Mouse (Mus musculus) ovary, postnatal 36 days (tissue): ENCODE measurements around the gene Sf3b1.
"Not testable (repeated sequence)": the region's sequence is repeated elsewhere in the genome, so short reads cannot be mapped to it uniquely, and the experiment has no call there.

Source experiments
- DNase-seq: peaks from one replicate; pipeline ENCODE4 v3.0.0; 2022; ENCODE audit warnings: low spot score, mixed read lengths

Sf3b1 gene

GRCm38 (mm10) chr1:55027966-55028365, 685 bp upstream of the Sf3b1 start:
- DNase-seq: no peak

- no peak for DNase-seq
Measured at GRCm38 (mm10) chr1:55026444-55027252, 633 bp downstream of the Sf3b1 start.

- no peak for DNase-seq
Measured at GRCm38 (mm10) chr1:55025656-55026430, 1.4 kb downstream of the Sf3b1 start.

- DNase-seq: no peak
Measured at GRCm38 (mm10) chr1:55021907-55022306, 5.4 kb downstream of the Sf3b1 start.

GRCm38 (mm10) chr1:55012513-55012912, 14.8 kb downstream of the Sf3b1 start:
- no peak for DNase-seq

GRCm38 (mm10) chr1:55008313-55008712, 19.0 kb downstream of the Sf3b1 start:
- DNase-seq: not testable (repeated sequence)

GRCm38 (mm10) chr1:54993581-54993980, 33.7 kb downstream of the Sf3b1 start:
- no peak for DNase-seq

GRCm38 (mm10) chr1:54986248-54986647, 41.0 kb downstream of the Sf3b1 start:
- no peak for DNase-seq

GRCm38 (mm10) chr1:54985831-54986230, 41.5 kb downstream of the Sf3b1 start:
- no peak for DNase-seq

GRCm38 (mm10) chr1:54984154-54984553, 43.1 kb downstream of the Sf3b1 start:
- no peak for DNase-seq

- no peak for DNase-seq
Measured at GRCm38 (mm10) chr1:54983339-54983738, 43.9 kb downstream of the Sf3b1 start.

- no peak for DNase-seq
Measured at GRCm38 (mm10) chr1:54982636-54983035, 44.6 kb downstream of the Sf3b1 start.

GRCm38 (mm10) chr1:54979226-54979984, 47.9 kb downstream of the Sf3b1 start:
- no peak for DNase-seq

GRCm38 (mm10) chr1:54971687-54972404, 55.4 kb downstream of the Sf3b1 start:
- no peak for DNase-seq

- DNase-seq: no peak
Measured at GRCm38 (mm10) chr1:54966858-54967257, 60.4 kb downstream of the Sf3b1 start.

- no peak for DNase-seq
Measured at GRCm38 (mm10) chr1:54965159-54965995, 61.9 kb downstream of the Sf3b1 start.

- no peak for DNase-seq
Measured at GRCm38 (mm10) chr1:54961724-54962123, 65.6 kb downstream of the Sf3b1 start.

GRCm38 (mm10) chr1:54960613-54961165, 66.6 kb downstream of the Sf3b1 start:
- DNase-seq: no peak

GRCm38 (mm10) chr1:54958525-54958924, 68.8 kb downstream of the Sf3b1 start:
- no peak for DNase-seq

GRCm38 (mm10) chr1:54956995-54957394, 70.3 kb downstream of the Sf3b1 start:
- not testable (repeated sequence) for DNase-seq

- no peak for DNase-seq
Measured at GRCm38 (mm10) chr1:54954856-54955255, 72.4 kb downstream of the Sf3b1 start.
